Mouse (Mus musculus) thymus, postnatal 14 days (tissue): ENCODE measurements around the gene Wnt1.
"Not testable (repeated sequence)": the region's sequence is repeated elsewhere in the genome, so short reads cannot be mapped to it uniquely, and the experiment has no call there.

Experiments used
- DNase-seq: peaks from one replicate; pipeline ENCODE4 v3.0.0; 2021

Wnt1 gene

GRCm38 (mm10) chr15:98789661-98790535, at the start of gene Wnt1:
TSS of gene Wnt1 (plus strand) at chr15:98789857.
- DNase-seq: peak; percentile 77

GRCm38 (mm10) chr15:98740219-98740618, 49.4 kb upstream of the Wnt1 start:
- no peak for DNase-seq

GRCm38 (mm10) chr15:98742766-98743428, 46.8 kb upstream of the Wnt1 start:
- DNase-seq: no peak

- DNase-seq: not testable (repeated sequence)
These were observed 45.8 kb upstream of the Wnt1 start for GRCm38 (mm10) chr15:98743863-98744262.

GRCm38 (mm10) chr15:98746344-98746965, 43.2 kb upstream of the Wnt1 start:
- DNase-seq: no peak

- DNase-seq: no peak
These were observed 42.4 kb upstream of the Wnt1 start for GRCm38 (mm10) chr15:98747296-98747695.

- DNase-seq: no peak
These were observed 40.6 kb upstream of the Wnt1 start for GRCm38 (mm10) chr15:98749093-98749492.

GRCm38 (mm10) chr15:98753021-98753423, 36.6 kb upstream of the Wnt1 start:
- no peak for DNase-seq

- DNase-seq: no peak
These were observed 35.5 kb upstream of the Wnt1 start for GRCm38 (mm10) chr15:98754125-98754524.

GRCm38 (mm10) chr15:98762201-98762621, 27.4 kb upstream of the Wnt1 start:
- peak; percentile 86 for DNase-seq

GRCm38 (mm10) chr15:98762670-98763529, 26.8 kb upstream of the Wnt1 start, which contains the start of gene Arf3:
TSS of gene Arf3 (minus strand) at chr15:98763214.
- peak; percentile 99 for DNase-seq

GRCm38 (mm10) chr15:98765929-98766328, 23.7 kb upstream of the Wnt1 start:
- no peak for DNase-seq

- no peak for DNase-seq
These were observed 21.4 kb upstream of the Wnt1 start for GRCm38 (mm10) chr15:98768259-98768658.

GRCm38 (mm10) chr15:98771813-98772425, 17.7 kb upstream of the Wnt1 start:
- peak; percentile 33 for DNase-seq

- DNase-seq: peak; percentile 76
These were observed 17.0 kb upstream of the Wnt1 start for GRCm38 (mm10) chr15:98772511-98773211.

- DNase-seq: no peak
These were observed 15.6 kb upstream of the Wnt1 start for GRCm38 (mm10) chr15:98774096-98774495.

GRCm38 (mm10) chr15:98775533-98775932, 14.1 kb upstream of the Wnt1 start:
- DNase-seq: no peak

GRCm38 (mm10) chr15:98776280-98777004, 13.2 kb upstream of the Wnt1 start:
- peak; percentile 52 for DNase-seq

- peak; percentile 31 for DNase-seq
These were observed 12.5 kb upstream of the Wnt1 start for GRCm38 (mm10) chr15:98777005-98777616.

GRCm38 (mm10) chr15:98777762-98778161, 11.9 kb upstream of the Wnt1 start, which contains the start of gene Wnt10b:
TSS of gene Wnt10b (minus strand) at chr15:98778150.
- DNase-seq: peak; percentile 33
